Mouse (Mus musculus): ENCODE data around the gene Ptms.

DNA sequence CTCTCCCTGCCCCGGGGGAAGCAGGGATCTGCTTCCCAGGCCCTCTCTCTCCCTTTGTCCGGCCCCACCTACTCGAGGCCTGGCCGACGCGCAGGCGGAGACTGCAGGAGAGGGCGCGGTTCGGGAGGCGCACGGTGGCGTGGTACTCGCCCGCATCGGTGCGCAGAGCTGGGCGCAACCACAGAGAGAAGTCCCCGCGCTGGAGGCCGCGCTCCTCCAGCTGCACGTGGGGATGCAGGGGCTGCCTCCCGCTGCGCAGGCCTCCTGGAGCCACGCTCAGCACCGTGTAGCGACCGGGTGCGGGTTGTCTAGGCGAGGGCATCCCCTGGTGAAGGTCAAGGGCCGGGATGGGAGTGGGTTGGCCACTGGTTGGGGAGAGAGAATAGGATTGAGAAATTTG lies 9.9 kb downstream of the Ptms start:
- TF ChIP-seq CTCF (IDR thresholded peaks at IDR 0.05; ENCODE audit: low read depth) (no peak), EP300 (IDR thresholded peaks at IDR 0.05; ENCODE audit: low read depth) (no peak)

All from liver, embryonic 14.5 days (tissue).